Mouse (Mus musculus): ENCODE results near the gene Gstm2.

DNA sequence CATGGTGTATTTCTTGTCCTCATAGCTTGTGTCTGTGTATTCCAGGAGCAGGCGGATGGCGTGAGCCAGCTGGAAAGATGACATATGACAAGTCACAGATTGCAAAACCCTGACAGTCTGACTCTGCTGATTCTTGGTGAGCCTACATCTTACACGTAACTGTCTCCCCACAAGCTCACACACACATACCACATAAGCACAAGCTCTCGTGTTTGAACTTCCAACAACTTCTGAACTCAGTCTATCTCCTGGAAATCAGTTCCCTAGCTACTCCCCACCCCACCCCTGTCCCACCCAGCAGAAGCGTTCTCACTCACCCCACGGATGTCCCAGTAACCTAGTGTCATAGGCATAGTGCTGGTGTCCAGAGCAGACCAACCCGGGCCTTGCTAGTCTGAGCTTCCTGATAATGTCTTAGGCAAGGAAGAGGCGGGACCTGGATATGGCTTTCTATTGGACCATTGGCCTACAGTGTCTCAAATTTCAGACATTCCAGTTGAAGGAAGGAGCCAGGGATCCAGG lies at the start of gene Gstm2:
- TF ChIP-seq CTCF (IDR thresholded peaks at IDR 0.05; ENCODE audit: low read depth, low read length) (no peak), POLR2A (IDR thresholded peaks at IDR 0.05; ENCODE audit: borderline replicate concordance, low read depth, low read length) (no peak)
